Mouse (Mus musculus) layer of hippocampus, postnatal 10 days (tissue): ENCODE measurements around the gene Gm20388. TPM values are rescaled to one million over a fixed set of nuclear protein-coding genes. Genes with fewer than 3 reads are reported as not detected.
A peak's percentile ranks its signal among the peaks of the same experiment; 100 is the strongest.

Experiments used
- DNase-seq, 2 experiments: peaks; one replicate each; pipeline ENCODE4 v3.0.0; 2021; ENCODE audit warnings: low spot score in 2 of 2
- total RNA-seq, 2 experiments: library from RNA; stranded (reverse); gene quantifications; 2 replicates each; pipeline ENCODE4 v1.2.3; 2021

Gm20388 gene
- total RNA-seq, 2 experiments from 2014 or later = not detected

GRCm38 (mm10) chr8:123361082-123361739 lies 3450.6 kb downstream of the Gm20388 start:
- peak; percentile 90 for DNase-seq

DNA sequence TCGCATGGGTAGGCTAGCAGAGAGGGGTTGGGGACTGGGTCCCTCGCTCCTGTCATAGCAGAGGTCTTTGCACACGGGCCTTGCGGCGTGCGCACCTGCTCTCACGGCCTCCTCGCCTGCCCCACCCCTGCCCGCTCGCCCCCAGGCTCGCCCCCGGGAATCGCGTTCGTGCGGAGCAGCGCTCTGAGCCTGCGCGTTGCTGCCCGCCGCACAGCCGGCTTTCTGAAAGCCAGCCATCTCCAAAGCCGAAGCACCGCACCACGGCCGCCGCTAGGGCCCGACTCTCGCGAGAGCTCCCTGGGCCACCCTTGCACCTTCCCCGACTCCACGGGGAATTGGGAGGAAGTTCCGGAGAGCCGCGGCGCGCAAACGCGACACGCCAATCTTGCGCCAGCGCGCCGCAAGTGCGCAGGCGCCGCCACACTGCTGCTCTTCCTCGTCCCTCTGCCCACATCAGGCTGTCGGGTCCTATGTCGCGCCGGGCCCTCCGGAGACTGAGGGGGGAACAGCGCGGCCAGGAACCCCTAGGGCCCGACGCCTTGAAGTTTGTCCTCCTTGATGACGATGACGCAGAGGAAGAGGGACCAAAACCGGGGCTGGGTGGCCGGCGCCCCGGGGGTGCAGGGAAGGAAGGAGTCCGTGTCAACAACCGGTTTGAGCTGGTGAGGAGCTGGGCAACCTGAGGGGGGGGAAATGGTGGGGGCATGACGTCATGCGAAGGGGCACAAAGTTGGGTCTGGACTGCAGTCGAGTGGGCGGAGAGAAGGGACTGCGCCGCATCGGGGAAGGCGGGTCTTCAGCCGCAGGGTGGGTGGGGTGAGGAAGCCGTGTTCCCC lies 3463.0 kb downstream of the Gm20388 start, which contains the start of gene Tcf25:
TSS of gene Tcf25 (plus strand) at position 351 of the 836 bp plus-strand sequence.
- DNase-seq = peak; percentile 96 to 97

DNA sequence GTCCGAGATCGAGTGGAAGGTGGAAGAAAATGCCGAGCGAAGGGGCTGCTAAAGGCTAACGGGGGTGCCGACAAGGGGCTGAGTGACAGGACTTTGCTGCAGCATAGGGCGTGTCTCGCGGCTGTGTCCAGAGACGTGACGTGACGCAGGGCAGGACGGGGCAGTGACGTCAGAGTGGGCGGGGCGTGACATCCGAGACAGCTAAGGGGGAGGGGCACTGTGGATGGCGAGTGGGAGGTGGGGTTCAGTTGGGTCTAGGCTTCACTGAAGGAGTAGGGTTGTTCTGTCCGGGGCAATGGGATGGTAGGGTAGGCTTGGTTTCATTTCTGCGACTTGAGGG lies 3463.6 kb downstream of the Gm20388 start:
- DNase-seq = peak; percentile 96

DNA sequence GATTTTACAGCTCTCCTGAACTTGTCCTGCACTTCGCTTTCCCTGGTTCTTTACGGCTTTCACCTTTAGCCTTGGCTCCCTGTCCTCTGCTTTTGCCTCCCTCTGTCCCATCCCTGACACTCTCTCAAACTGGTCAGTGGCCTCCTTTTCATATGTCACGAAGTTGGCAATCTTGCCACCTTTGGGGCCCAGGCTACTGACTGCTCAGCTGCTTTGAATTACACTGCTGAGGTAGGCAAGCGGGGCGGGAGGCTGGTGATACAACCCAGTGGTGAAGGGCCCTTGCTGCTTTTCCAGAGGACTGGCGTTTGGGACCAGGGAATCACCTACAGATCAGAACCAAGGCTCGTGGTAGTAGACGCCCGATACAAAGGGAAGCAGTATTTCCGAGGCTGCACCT lies 3465.1 kb downstream of the Gm20388 start:
- DNase-seq = no peak

- no peak for DNase-seq
Observed at GRCm38 (mm10) chr8:123376106-123376505, 3465.5 kb downstream of the Gm20388 start.

DNA sequence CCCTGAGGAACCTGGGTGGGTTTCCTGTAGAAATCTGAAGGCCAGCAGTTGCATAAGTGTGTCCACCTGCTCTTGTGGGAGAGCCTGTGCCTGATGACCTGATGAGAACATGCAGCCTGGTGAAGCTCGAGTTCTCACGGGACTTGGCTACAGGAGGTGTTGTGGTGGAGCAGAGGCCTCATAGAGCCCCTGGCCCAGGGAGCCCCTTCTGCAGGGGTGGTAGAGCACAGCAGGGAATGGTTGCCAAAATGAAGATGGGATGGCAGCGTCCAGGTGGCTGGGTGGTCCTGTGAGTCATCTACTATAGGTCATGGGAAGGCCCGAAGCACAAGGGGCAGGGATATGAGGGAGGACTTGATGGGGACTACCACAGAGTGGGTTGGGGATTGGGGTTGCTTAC lies 3471.1 kb downstream of the Gm20388 start:
- DNase-seq = no peak

GRCm38 (mm10) chr8:123382516-123382915 lies 3471.9 kb downstream of the Gm20388 start:
- DNase-seq = no peak

- peak; percentile 64 to 65 for DNase-seq
Observed at GRCm38 (mm10) chr8:123384883-123385540, 3474.4 kb downstream of the Gm20388 start.

GRCm38 (mm10) chr8:123387041-123387440 lies 3476.4 kb downstream of the Gm20388 start:
- DNase-seq = no peak

- no peak for DNase-seq
Observed at GRCm38 (mm10) chr8:123387801-123388200, 3477.2 kb downstream of the Gm20388 start.

- no peak for DNase-seq
Observed at GRCm38 (mm10) chr8:123389026-123389425, 3478.4 kb downstream of the Gm20388 start.

DNA sequence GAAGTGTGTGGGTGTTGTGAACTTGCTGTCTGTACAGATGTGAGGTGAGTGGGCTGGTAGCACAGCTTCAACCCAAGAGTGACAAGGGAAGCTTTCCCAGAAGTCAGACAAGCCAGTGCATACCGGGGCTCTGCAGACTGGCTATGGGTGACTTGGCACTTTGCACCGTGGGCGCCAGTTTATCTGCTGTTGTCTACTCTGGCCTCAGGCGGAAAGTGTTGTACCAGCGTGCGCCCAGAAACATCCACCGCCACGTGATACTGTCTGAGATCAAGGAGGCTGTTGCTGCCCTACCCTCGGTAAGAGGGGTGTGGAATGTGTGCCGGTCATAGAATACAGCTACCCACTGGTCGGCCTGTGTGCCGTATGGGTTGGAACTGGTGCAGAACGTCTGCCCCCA lies 3487.7 kb downstream of the Gm20388 start:
- no peak for DNase-seq

DNA sequence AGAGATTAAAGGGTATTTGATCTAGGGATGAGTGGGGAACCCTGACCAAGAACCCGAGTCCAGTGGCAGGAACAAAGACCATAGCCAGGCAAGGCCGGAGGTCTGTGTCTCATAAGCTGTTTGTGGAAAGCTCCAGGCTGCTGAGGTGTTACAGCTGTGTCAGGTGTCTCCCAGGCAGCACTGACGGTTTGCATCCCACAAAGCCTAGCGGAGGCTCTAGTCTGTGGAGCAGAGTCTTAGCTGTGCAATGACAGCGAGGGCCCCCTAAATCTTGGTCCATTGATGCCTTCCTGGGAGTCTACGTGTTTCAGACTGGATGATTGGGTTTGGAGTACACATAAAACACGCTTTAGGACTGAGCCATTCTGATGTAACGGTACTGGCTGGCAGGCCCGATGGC lies 3491.3 kb downstream of the Gm20388 start:
- DNase-seq = no peak

DNA sequence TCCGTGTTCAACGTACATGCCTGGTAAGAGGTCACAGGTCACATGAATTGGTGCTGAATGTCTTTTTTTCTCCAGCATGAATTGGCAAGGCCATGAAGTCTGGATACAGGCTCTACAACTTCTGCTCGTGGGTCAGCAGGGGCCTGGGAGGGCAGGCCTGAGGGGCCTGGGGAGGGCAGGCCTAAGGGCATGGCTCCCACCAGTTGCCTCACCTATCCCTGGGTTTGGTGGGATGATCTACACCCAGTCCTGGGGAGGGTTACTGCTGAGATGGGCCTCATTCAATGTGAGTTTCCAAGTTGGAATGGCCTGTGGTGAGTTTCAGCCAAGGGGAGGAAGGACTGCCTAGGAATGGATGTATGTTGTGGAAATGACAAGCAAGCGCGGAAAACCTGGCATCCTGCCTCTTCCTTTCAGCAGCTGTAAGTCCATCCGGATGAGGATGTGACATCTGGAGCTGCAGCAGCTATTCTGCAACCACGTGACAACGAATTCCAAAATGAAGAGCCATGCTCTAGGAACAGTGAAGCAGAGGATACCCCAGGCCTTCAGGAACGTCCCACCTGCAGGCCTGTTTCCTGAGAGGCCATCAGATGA lies 3492.2 kb downstream of the Gm20388 start:
- DNase-seq = no peak

GRCm38 (mm10) chr8:123404521-123404920 lies 3493.9 kb downstream of the Gm20388 start:
- no peak for DNase-seq

DNA sequence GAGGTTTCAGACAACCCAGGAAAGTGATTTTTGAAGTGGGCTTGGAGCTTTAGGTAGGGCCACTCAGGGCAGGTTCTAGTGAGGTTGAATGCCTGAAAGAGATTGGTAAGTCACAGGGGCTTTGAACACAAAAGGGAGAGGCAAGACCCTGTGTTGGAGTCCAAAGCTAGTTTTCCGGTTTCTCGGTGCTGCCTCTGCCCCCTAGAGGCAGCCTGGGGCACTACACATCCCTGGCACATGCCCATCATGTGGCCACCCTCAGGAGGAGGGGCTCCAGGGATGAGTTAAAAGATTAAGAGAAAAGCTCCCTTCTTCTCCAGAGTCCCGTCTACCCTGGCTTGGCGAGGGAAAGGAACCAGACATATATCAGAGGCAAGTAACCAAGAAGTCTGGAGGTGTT lies 3496.1 kb downstream of the Gm20388 start, which contains the start of gene Mc1r:
TSS of gene Mc1r (plus strand) at position 322 of the 400 bp plus-strand sequence.
- peak; percentile 85 to 86 for DNase-seq

- DNase-seq = no peak
Observed at GRCm38 (mm10) chr8:123407612-123408011, 3497.0 kb downstream of the Gm20388 start.

- no peak for DNase-seq
Observed at GRCm38 (mm10) chr8:123408586-123409544, 3498.2 kb downstream of the Gm20388 start.

DNA sequence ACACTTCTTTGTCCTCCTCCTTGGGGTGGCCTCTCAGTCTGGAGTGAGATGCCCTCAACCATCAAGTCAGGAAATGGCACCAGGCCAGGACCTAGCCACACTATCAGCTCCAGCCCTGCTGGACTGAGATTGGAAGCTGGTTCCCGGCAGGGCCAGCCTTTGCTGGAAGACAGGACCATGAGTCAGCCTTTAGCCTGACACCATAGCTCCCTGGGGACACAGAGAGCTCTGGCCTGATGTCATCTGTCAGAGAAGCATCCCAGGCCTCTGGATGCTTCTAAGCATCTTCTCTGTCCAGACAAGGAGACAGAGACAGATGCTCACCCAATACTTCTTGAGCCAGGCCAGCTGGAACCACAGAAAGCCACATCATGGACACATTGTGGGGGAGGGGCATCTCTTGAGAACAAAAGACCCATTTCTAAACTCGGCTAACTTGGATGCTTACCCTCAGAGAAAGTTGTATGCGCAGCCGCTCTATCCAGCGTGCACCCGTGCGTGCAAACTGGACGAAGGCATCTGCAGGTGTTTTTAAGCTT lies 3499.5 kb downstream of the Gm20388 start:
- peak in 1 of 2 experiments; percentile 41 for DNase-seq

GRCm38 (mm10) chr8:123410788-123411187 lies 3500.1 kb downstream of the Gm20388 start:
- no peak for DNase-seq
